Mouse (Mus musculus): ENCODE data around the gene Olfr1328. TPM values are rescaled to one million over a fixed set of nuclear protein-coding genes. Genes with fewer than 3 reads are reported as not detected.

Gene Olfr1328
- polyA plus RNA-seq, 1 experiment from 2014 or later = not detected

- no peak for ATAC-seq (ENCODE audit: insufficient number of reproducible peaks, insufficient read depth, low FRiP score, low read depth)
Observed at GRCm38 (mm10) chr4:118901981-118902380, 36.4 kb downstream of the Olfr1328 start.

DNA sequence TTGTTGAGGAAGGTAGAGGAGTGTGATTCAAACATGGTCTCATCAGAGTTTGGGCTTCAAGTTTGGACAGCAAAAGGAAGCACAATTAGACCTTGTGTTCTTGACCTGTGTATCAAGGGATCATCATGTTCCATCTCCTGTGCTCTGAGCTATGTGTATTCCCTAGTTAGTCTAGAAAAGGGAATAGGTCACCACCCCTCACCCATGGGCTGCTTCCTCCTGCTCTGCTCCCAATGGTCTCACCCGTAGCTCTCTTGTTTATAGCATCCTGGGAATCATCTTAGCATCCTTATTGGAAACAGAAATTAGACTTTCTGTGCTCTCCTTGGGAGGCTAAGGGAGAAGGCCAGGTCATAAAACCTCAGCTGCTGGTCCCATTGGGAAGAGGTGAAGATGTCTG is 50.1 kb downstream of the Olfr1328 start, which contains the start of gene Olfr1330:
Gene Olfr1330, plus strand, starts transcription at position 301 of the 400 bp plus-strand sequence.
- H3K9me3 ChIP-seq (ENCODE audit: control insufficient read depth, low read length) = no peaks in the 10 kb centered on the region
- no peak within 1 kb of the TSS for H3K4me2 ChIP-seq (ENCODE audit: low read length)
- no peaks in the 10 kb centered on the region for H3K4me1 ChIP-seq (ENCODE audit: control insufficient read depth in 2 of 2, insufficient read depth in 2 of 2, low read length in 2 of 2)
- no peak within 1 kb of the TSS for H3K27ac ChIP-seq (replicated peaks in 1 of 2; ENCODE audit: control insufficient read depth in 1 of 2, insufficient read depth in 1 of 2, low read depth in 2 of 2, low read length in 2 of 2)
- no peak within 1 kb of the TSS for H3K4me3 ChIP-seq (ENCODE audit: control insufficient read depth in 1 of 2, insufficient read depth in 1 of 2, low read depth in 1 of 2, low read length in 2 of 2)
- no peaks in the 10 kb centered on the region for H3K36me3 ChIP-seq (ENCODE audit: control insufficient read depth, insufficient read depth, low read length)
- WGBS = 81% methylated on average over 1 of the region's 1 CpGs
- H3K27me3 ChIP-seq (ENCODE audit: control insufficient read depth, insufficient read depth, low read length) = no peaks in the 10 kb centered on the region
- no peak for ATAC-seq (ENCODE audit: insufficient number of reproducible peaks, insufficient read depth, low FRiP score, low read depth)
- no peak within 1 kb of the TSS for H3K9ac ChIP-seq (ENCODE audit: low read length)

More at GRCm38 (mm10) chr4:118901981-118902380, 36.4 kb downstream of the Olfr1328 start:
- Histone ChIP-seq H3K4me2 (ENCODE audit: low read length) (no peak overlapping the region), H3K36me3 (ENCODE audit: control insufficient read depth, insufficient read depth, low read length) (no peaks in the 10 kb centered on the region), H3K9me3 (ENCODE audit: control insufficient read depth, low read length) (no peaks in the 10 kb centered on the region), H3K27ac (replicated peaks in 1 of 2; ENCODE audit: control insufficient read depth in 1 of 2, insufficient read depth in 1 of 2, low read depth in 2 of 2, low read length in 2 of 2) (no peak overlapping the region), H3K4me3 (ENCODE audit: control insufficient read depth in 1 of 2, insufficient read depth in 1 of 2, low read depth in 1 of 2, low read length in 2 of 2) (no peak overlapping the region), H3K27me3 (ENCODE audit: control insufficient read depth, insufficient read depth, low read length) (no peaks in the 10 kb centered on the region), H3K9ac (ENCODE audit: low read length) (no peak overlapping the region), H3K4me1 (ENCODE audit: control insufficient read depth in 2 of 2, insufficient read depth in 2 of 2, low read length in 2 of 2) (no peaks in the 10 kb centered on the region)
- WGBS = 62% methylated on average over 2 of the region's 2 CpGs

Other genes with a start within 250 kb of the Olfr1328 start
- not detected in 2 replicates for gene Olfr1342, start 245.9 kb downstream of the Olfr1328 start, polyA plus RNA-seq (2014; fragmentation: Nextera tagmentation; extraction: Ambion mirVana)
- not detected in 2 replicates for gene Olfr1341, start 235.1 kb downstream of the Olfr1328 start, polyA plus RNA-seq (2014; fragmentation: Nextera tagmentation; extraction: Ambion mirVana)
- gene Olfr1340, start 218.5 kb downstream of the Olfr1328 start, polyA plus RNA-seq (2014; fragmentation: Nextera tagmentation; extraction: Ambion mirVana) = not detected in 2 replicates
- not detected in 2 replicates for gene Olfr1339, start 206.4 kb downstream of the Olfr1328 start, polyA plus RNA-seq (2014; fragmentation: Nextera tagmentation; extraction: Ambion mirVana)
- not detected in 2 replicates for gene Olfr1338, start 179.9 kb downstream of the Olfr1328 start, polyA plus RNA-seq (2014; fragmentation: Nextera tagmentation; extraction: Ambion mirVana)
- gene Olfr1337, start 156.0 kb downstream of the Olfr1328 start, polyA plus RNA-seq (2014; fragmentation: Nextera tagmentation; extraction: Ambion mirVana) = not detected in 2 replicates
- gene Olfr1335, start 128.7 kb downstream of the Olfr1328 start, polyA plus RNA-seq (2014; fragmentation: Nextera tagmentation; extraction: Ambion mirVana) = not detected in 2 replicates
- not detected in 2 replicates for gene Olfr1333, start 102.3 kb downstream of the Olfr1328 start, polyA plus RNA-seq (2014; fragmentation: Nextera tagmentation; extraction: Ambion mirVana)
- gene Olfr1331, start 74.0 kb downstream of the Olfr1328 start, polyA plus RNA-seq (2014; fragmentation: Nextera tagmentation; extraction: Ambion mirVana) = not detected in 2 replicates
- 0.04 and 0.19 TPM in 2 replicates for gene Olfr1330, start 50.0 kb downstream of the Olfr1328 start, polyA plus RNA-seq (2014; fragmentation: Nextera tagmentation; extraction: Ambion mirVana)
- not detected in 2 replicates for gene Olfr1329, start 21.1 kb downstream of the Olfr1328 start, polyA plus RNA-seq (2014; fragmentation: Nextera tagmentation; extraction: Ambion mirVana)
- not detected in 2 replicates for gene Lao1, start 23.0 kb upstream of the Olfr1328 start, polyA plus RNA-seq (2014; fragmentation: Nextera tagmentation; extraction: Ambion mirVana)
- 159 and 166 TPM in 2 replicates for gene Slc2a1, start 170.1 kb upstream of the Olfr1328 start, polyA plus RNA-seq (2014; fragmentation: Nextera tagmentation; extraction: Ambion mirVana)
- 11.2 and 12.0 TPM in 2 replicates for gene Zfp691, start 235.6 kb upstream of the Olfr1328 start, polyA plus RNA-seq (2014; fragmentation: Nextera tagmentation; extraction: Ambion mirVana)

Measured in heart, embryonic 14.5 days (tissue).